Mouse (Mus musculus) left cerebral cortex, postnatal 25 days (tissue): ENCODE results near the gene Hecw2. TPM values are rescaled to one million over a fixed set of nuclear protein-coding genes. Genes with fewer than 3 reads are reported as not detected.

Experiments
- DNase-seq, 2 experiments: peaks; one replicate each; pipeline ENCODE4 v3.0.0; 2022; ENCODE audit warnings: low spot score in 2 of 2, mixed read lengths in 1 of 2
- intact Hi-C: fragments of 180-260 bp; cut with DNase I; formaldehyde crosslinking; loops from one replicate; pipeline ENCODE4 v1.15.1; 2025
- total RNA-seq, 2 experiments: library from RNA; stranded (reverse); gene quantifications; 2 replicates each; pipeline ENCODE4 v1.2.3; 2021

The Hecw2 gene
- 10 to 100 TPM; 42.7 to 57.6 TPM for total RNA-seq

GRCm38 (mm10) chr1:54194954-54195305 lies at the start of gene Hecw2:
Gene Hecw2 (minus strand): TSS chr1:54195168.
- peak; percentile 45 to 52 for DNase-seq
- intact Hi-C loops, result loop anchor here (1.0 to 5.0 kb wide), 4 partner anchors 63 to 286 kb away; no protein-coding TSS in a partner anchor

DNA sequence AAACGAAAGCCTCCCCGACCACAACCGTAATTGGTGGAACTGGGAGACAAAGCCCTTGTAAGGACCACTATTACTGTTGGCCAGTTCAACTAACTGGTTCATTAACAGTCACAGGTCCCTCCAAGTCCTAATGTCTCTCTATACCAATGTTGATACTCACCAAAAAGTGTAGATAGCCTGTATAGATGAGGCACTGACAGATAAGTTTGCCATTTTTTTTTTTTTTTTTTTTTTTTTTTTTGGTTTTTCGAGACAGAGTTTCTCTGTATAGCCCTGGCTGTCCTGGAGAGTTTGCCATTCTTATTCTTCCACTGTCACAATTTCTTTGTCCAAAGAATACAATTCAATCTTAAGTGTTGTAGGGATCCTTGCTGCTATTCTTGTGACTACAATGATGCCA lies 47.8 kb upstream of the Hecw2 start:
- DNase-seq, result no peak
- intact Hi-C loops, result no loop called here

- intact Hi-C loops, result no loop called here
- no peak for DNase-seq
These were observed 25.3 kb upstream of the Hecw2 start for GRCm38 (mm10) chr1:54220273-54220672.

DNA sequence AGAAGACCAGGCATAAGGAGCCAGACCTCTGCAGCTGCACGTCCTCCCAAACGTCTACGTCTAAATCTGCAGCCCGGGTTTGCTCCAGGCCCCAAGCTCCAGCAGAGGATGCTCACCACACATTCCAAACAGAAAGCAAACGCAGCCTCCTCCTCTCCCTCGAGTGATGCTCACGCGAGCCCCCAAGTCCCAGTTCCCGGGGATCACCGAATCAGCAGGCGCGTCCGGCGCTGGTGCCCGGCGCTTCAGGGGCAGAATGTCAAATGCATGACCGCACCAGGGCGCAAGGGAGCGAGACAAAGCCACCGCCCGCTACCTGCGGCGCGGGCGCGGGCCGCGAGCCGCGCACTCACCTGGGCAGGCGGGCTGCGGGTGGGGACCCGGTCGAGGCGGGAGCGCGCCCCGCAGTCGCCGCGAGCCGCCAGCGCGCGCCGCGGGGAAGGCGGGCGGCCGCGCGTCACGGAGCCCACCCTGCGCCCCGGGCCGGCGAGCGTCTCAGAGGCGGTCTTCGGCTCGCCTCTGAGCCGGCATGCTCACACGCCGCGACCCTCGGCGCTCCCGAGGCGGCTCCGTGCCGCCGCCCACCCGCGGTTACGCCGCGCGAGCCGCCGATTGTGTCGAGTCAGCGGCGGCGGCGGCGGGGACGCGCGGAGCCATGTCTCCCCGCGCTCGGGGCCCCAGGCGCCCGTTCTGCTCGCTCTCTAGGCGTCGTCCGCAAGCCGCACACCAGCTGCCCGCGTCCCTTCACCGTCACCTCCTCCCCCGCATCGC lies 600 bp downstream of the Hecw2 start:
- intact Hi-C loops, result loop anchor here (1.0 to 5.0 kb wide), 4 partner anchors 62 to 286 kb away; no protein-coding TSS in a partner anchor
- DNase-seq, result peak; percentile 75 to 81

DNA sequence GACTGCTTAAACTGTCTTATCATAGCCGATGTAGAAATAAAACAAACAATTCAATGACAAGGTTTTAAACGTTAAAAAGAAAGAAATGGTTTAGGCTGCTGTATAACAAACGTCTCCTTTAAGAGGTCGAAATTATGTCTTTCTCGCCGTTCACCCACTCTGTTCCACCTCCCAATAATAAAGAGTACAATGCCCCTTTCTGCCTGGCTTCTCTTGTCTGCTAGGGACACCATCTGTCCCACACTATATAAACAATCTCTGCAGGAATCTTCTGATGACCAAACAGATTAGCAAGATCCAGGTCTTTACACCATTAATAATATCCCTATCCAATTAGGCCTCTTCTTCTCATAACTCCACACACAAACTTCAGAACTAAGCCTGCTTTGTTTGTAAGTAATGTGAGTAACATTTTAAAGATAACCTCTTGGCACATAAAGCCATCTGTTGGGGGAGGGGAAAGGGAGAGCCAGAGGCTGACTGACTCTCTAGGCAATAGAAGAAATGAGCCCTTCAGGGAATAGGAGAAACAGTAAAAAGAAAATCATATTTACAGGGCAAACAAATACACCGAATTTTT lies 1.7 kb downstream of the Hecw2 start:
- intact Hi-C loops, result loop anchor here (5.0 kb wide), 2 partner anchors 61 to 146 kb away; no protein-coding TSS in a partner anchor
- peak; percentile 12 to 24 for DNase-seq

GRCm38 (mm10) chr1:54187579-54187978 lies 7.4 kb downstream of the Hecw2 start:
- DNase-seq, result peak in 1 of 2 experiments; percentile 16
- intact Hi-C loops, result no loop called here

- DNase-seq, result no peak
- intact Hi-C loops, result no loop called here
These were observed 8.6 kb downstream of the Hecw2 start for GRCm38 (mm10) chr1:54186347-54186746.

DNA sequence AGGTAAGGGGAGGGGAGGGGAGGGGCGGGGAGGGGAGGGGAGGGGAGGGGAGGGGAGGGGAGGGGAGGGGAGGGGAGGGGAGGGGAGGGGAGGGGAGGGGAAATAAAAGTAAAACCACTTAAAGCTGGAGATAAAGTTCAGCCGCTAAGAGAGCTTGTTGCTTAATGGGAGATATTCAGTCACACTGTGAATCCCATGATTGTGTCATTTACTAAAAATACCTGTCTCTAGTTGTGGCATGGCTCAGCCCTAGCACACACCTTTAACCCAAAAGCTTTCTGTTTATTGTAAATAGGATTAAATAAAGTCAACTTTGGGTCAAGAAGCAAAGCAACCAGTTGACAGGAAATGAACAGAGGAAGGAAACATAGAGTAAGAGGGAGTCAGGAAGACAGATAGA lies 14.3 kb downstream of the Hecw2 start:
- DNase-seq, result no peak
- intact Hi-C loops, result no loop called here

DNA sequence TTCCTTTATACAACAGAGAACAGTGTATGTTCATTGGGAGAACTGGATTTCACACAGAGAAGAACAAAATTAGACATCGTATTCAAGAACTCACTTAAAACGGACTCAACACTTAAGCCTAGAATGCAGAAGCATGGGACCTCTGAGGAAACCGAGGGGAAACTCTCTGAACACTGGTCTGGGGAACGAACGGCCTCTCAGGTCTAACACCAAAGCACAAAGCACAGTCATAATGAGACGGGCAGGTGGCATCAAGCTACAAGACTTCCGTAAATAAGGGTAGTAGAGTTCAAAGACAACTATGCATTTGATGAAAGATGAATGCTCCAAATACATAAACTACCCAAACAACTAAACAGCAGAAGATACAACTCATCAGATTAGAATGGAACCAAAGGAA lies 15.8 kb downstream of the Hecw2 start:
- intact Hi-C loops, result no loop called here
- DNase-seq, result no peak

DNA sequence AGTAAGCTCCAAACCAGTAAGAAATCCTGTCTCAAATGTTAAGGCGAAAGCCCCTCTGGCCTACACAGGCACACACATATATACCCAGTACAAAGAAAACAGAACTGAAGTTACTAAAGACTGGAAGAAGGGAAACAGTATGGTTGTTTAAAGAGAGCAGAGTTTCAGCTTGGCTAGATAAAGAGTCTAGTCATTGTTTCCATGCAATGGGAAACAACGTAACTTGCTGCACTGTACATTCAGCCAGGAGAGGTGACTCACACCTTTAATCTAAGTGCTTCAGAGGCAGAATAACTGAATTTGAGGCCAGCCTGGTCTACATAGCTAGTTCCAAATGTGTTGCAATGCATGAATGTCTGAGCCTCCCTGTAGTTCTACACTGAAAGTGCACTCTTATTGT lies 18.4 kb downstream of the Hecw2 start:
- intact Hi-C loops, result no loop called here
- no peak for DNase-seq

GRCm38 (mm10) chr1:54168014-54168413 lies 27.0 kb downstream of the Hecw2 start:
- peak in 1 of 2 experiments; percentile 51 for DNase-seq

GRCm38 (mm10) chr1:54159531-54159930 lies 35.4 kb downstream of the Hecw2 start:
- intact Hi-C loops, result no loop called here
- DNase-seq, result peak; percentile 29 to 53

More at GRCm38 (mm10) chr1:54168014-54168413, 27.0 kb downstream of the Hecw2 start:
- intact Hi-C loops, result no loop called here

DNA sequence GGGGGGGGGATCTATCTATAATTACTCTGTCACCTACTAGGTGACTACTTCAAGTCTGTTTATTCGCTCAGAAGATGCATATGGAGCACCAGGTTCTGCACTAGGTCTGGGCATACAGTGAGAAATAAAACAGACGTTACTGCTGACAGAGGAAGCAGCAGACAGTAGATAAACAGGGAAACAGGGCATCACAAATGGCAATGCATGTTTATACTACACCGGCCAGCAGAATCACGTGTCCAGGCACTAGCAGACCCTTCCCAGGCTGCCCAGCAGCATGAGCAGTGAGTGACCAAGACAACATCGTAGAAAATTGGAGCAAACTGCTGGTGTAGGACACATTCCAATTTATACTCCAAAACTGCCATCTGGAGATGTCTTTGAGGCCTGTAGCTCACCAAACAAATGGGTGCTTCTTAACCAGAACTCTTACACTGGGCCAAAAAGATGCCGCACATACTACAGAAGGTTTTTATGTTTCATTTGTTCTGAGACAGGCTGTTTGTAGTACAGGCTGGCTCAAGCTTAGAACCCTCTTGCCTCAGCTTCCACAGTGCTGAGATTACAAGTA lies 41.7 kb downstream of the Hecw2 start:
- intact Hi-C loops, result no loop called here
- DNase-seq, result no peak

DNA sequence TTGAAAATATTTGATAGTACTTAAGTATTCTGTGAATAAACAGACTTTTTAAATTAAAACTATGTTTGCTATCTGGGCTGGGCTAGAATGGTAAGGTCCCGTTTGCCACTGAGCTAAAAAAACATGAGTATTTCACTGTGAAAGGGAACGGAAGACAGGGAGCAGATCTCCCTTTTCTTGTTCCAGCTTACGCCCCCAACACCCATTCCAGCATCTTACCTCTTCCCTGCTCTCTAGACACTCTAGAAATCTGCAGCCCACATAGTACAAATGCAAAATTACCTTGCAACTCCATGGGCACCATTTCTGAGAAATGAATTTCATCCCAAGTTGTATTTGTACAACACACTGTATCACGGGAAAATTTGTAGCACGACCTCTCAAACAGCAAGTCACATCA lies 49.9 kb downstream of the Hecw2 start:
- peak in 1 of 2 experiments; percentile 69 for DNase-seq
- intact Hi-C loops, result no loop called here

DNA sequence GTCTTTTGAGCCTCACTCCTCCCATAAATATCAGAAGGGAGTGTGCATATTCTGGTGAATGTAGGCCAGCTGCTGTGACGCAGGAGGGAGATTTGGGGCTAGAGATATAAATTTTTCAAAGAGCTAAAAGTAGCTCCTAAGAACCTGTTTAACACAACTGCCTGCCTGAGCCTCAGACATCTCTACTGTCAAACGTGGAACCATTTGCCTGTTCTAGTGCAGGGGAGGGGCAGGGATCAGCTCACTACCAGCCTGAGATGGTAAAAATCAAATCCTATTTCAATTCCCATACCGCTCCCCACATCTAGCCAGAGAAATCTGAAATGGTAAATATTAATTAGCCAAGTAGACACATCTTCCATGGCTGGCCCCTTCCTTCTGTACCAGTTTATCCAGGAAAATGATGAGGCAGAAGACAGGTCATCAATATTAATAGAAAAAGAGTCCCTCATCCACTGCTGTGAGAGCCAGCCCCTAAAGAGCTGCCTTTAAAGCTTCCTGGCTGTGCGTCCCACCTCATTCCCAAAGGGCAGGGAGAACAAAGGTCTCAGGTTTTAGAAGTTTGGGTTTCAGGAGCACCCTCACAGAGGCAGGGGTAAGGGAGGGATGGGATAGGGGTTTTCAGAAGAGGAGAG lies 61.0 kb downstream of the Hecw2 start:
- intact Hi-C loops, result loop anchor here (2.0 to 5.0 kb wide), 2 partner anchors 15 to 58 kb away; no protein-coding TSS in a partner anchor
- DNase-seq, result peak in 1 of 2 experiments; percentile 76

DNA sequence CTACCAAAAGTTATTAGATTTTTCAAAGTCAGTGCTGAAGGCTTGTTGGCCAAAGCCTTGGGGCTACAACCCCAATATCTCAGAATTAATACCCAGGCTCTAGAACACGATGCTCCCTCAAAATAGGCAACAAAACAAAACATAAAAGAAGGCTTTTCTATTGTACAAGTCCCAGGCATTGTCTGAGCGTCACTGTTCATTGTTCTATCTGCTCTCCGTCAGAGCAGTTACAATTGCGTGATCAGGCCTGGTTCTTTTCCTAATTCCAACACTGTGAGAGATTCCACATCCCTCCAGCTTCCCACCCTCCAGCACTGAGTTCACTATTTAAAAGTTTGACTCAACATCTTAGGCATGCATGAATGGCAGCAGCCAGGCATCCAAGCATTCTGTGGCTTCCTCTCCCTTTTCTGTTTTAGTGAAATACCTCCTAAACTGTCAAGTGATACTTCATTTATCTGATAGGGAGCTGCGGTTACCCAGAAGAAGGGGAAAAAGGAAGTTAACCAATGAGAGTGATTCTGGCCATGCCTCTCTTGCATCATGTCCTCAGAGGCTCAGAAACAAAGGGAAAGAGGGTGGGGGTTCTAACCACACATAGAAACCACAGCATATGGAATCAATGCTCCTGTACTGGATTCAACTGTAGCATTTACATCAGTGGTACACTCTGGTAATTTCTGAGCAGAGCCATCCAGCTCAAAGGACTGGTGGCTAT lies 66.1 kb downstream of the Hecw2 start:
- intact Hi-C loops, result no loop called here
- no peak for DNase-seq

- no peak for DNase-seq
- intact Hi-C loops, result no loop called here
These were observed 67.8 kb downstream of the Hecw2 start for GRCm38 (mm10) chr1:54126991-54127742.

GRCm38 (mm10) chr1:54122551-54122950 lies 72.4 kb downstream of the Hecw2 start:
- no peak for DNase-seq
- intact Hi-C loops, result no loop called here
